Mouse (Mus musculus): Measurements from ENCODE around the gene Fam193b. TPM values are rescaled to one million over a fixed set of nuclear protein-coding genes. Genes with fewer than 3 reads are reported as not detected.
A peak's percentile ranks its signal among the peaks of the same experiment; 100 is the strongest.

The Fam193b gene
- total RNA-seq, 2 experiments from 2014 or later = 65.8 to 67.6 TPM

GRCm38 (mm10) chr13:55510668-55511491 is 60.0 kb downstream of the Fam193b start:
- DNase-seq (ENCODE audit: extremely low spot score in 1 of 2, low spot score in 2 of 2) = peak in 1 of 2 experiments; percentile 86
- intact Hi-C loops (cut with DNase I) = loop anchor here (5.0 kb wide), 1 partner anchor 89 kb away; no protein-coding TSS in a partner anchor

DNA sequence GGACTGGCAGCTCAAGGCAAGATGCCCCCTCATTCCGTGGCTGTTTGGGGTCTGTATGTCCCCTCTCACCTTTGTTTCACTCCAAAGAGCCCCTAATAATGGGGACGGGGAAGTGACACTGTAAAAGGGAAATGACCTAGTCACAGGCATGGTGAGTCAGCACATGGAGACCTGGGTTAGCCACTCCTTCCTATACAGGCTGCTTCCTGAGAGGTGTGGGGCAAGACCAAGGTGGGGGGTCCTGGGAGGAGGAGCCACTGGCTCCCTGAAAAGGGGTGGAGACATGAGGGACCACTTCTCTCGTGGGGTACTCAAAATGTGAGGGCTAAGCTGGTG is 60.6 kb downstream of the Fam193b start:
- intact Hi-C loops (cut with DNase I) = loop anchor here (5.0 kb wide), 1 partner anchor 88 kb away; no protein-coding TSS in a partner anchor
- no peak for DNase-seq (ENCODE audit: extremely low spot score in 1 of 2, low spot score in 2 of 2)

DNA sequence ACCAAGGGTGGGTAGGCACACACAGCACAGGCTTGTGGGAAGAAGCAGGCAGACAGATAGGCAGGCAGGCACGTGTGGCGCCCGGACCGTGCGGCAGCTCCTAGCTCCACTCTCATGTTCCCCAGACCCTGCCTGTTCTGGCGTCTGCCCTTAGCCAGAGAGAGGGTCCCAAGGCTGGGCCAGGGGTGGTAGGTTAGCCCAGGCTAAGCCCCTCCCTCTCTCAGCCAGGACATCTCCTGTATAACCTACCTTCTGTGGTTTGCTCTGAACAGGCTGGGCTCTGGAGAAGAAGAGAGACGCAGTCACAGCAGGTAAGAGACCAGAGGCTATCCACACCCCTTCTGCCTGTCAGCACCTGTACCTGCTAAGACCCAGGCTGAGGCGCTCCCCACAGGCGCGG is 62.4 kb downstream of the Fam193b start:
- intact Hi-C loops (cut with DNase I) = no loop called here
- no peak for DNase-seq (ENCODE audit: extremely low spot score in 1 of 2, low spot score in 2 of 2)

DNA sequence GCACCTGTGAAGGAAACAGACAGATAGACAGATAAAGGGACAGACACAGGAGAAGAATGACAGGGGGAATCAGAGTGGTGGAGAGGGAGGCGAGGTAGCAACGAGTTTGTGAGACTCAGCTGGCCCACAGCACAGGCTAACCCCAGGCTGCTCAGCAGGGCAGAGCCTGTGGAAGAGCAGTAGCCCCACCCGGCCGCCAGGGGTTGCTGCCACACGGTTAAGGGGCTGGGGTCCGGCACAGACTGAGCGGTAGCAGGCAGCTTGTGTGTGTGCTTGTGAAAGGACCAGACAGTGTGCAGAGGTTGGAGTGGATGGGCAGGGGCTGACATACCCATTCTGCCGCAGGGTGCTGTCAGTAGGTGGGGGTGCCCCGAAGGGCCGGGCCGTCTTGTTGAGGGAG is 63.0 kb downstream of the Fam193b start:
- no peak for DNase-seq (ENCODE audit: extremely low spot score in 1 of 2, low spot score in 2 of 2)
- intact Hi-C loops (cut with DNase I) = no loop called here

DNA sequence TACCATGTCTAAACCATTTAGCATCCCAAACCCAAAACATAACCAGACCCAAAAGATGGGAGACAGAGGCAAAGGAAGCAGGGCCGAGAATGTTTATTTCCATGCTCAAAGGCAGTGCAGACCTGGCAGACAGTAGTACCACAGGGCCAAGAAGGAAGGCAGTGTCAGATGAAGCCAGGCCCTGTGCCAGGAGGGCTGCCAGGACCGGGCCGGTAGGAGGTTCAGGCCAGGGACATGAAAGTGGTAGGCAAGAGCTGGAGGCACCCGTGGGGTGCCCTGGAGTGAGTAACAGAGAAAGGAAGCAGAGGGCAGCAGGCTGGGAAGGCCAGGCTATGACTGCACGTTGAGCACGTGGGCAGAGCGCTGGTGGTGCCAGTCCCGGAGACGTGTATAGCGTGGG is 64.2 kb downstream of the Fam193b start:
- no peak for DNase-seq (ENCODE audit: extremely low spot score in 1 of 2, low spot score in 2 of 2)
- intact Hi-C loops (cut with DNase I) = no loop called here

DNA sequence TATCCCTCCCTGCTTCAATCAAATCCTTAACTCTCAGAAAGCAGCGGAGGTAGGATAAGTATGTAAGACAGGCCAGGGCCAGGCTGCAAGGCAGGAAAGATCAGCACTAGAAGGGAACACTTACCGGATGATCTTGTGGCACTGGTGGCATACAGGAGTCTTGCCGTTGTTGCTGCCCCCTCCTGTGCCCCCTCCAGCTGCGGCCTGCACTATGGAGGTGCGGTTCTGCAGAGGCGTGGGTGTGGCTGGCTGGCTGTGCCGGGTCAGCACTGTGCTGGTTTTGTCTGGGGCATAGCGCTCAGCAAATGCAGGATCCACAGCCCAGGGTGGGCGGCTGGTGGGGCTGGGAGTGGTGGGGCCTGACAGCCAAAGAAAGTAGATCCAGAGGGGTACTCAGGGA is 65.1 kb downstream of the Fam193b start:
- DNase-seq (ENCODE audit: extremely low spot score in 1 of 2, low spot score in 2 of 2) = no peak
- intact Hi-C loops (cut with DNase I) = no loop called here

GRCm38 (mm10) chr13:55504390-55504789 is 66.5 kb downstream of the Fam193b start:
- intact Hi-C loops (cut with DNase I) = no loop called here
- DNase-seq (ENCODE audit: extremely low spot score in 1 of 2, low spot score in 2 of 2) = no peak

DNA sequence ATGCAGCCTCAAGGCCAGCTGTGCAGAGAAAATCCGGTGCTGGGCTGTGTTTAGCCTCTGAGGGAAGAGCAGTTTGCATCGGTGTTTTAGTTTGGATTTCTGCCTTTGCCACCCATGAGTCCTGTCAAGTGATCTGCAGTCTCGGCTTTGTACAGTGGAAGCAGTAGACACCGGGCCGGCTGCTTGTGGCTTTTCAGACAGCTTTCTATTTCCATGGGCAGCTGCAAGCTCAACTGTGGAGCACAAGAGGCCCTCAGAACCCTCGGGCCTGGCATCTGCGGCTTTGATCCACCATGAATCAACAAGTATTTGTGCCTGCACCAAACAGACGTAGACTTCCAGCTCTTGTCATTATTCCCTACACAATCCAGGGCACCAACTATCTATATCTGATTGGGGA is 68.5 kb downstream of the Fam193b start:
- intact Hi-C loops (cut with DNase I) = no loop called here

DNA sequence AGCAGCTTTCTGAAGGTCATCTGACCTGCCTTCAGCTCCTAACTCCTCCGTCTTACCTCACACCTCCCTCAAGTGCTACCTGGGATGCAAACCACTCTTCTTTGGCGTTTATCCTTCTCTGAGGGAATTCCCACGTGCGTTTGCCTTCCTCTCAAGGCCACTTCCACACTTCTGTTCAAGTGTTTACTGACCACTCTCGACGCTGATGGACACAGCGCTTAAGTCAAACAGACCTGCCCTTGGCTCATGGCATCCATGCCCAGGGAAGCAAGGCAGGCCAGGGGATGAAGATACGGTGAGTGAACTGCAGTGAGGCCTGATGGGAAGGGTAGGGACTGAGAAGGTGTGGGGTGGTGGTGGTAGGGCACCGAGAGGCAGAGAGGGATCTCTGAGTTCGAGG is 70.3 kb downstream of the Fam193b start:
- DNase-seq (ENCODE audit: extremely low spot score in 1 of 2, low spot score in 2 of 2) = no peak
- intact Hi-C loops (cut with DNase I) = no loop called here

More for the DNA sequence above, 68.5 kb downstream of the Fam193b start:
- no peak for DNase-seq (ENCODE audit: extremely low spot score in 1 of 2, low spot score in 2 of 2)

DNA sequence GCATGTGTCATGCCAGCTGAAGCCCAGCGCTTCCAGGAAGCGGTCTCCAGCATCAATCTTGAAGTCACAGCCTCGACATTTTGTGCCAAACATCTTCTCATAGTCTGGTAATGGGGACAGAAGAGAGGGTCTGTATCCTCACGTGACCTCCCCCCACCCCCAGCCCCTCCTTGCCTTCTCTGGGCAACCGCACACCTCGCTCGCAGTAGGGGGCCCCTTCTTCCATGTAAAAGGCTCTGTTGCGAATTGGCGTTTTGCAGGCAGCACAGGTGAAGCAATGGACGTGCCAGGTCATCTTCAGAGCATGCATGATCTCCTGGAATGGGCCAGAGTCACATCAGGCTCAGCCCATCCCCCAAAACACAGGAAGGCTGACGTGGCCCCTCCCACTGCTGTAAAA is 72.0 kb downstream of the Fam193b start:
- intact Hi-C loops (cut with DNase I) = no loop called here
- no peak for DNase-seq (ENCODE audit: extremely low spot score in 1 of 2, low spot score in 2 of 2)

- intact Hi-C loops (cut with DNase I) = no loop called here
- no peak for DNase-seq (ENCODE audit: extremely low spot score in 1 of 2, low spot score in 2 of 2)
Observed at GRCm38 (mm10) chr13:55496661-55497060, 74.3 kb downstream of the Fam193b start.

DNA sequence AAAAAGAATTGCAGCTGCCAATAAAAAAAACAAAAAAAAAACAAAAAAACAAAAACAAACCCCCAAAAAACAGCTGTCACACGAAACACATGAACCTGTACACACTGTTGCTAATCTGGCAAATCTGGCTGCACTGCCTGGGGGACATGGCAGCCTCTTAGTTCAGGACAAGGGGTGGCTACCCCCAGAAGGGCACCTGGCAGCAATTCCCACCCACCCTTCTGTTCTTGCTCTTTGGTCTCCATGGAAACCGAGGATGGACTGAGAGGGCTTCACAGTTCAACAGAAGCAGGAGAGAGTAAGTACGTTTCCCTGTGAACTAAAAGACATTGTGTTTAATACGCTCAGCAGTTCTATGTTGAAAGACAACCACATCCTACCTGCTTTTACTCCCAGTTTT is 75.2 kb downstream of the Fam193b start:
- intact Hi-C loops (cut with DNase I) = no loop called here
- DNase-seq (ENCODE audit: extremely low spot score in 1 of 2, low spot score in 2 of 2) = no peak

- intact Hi-C loops (cut with DNase I) = no loop called here
- no peak for DNase-seq (ENCODE audit: extremely low spot score in 1 of 2, low spot score in 2 of 2)
Observed at GRCm38 (mm10) chr13:55494883-55495621, 75.9 kb downstream of the Fam193b start.

GRCm38 (mm10) chr13:55494257-55494656 is 76.7 kb downstream of the Fam193b start:
- no peak for DNase-seq (ENCODE audit: extremely low spot score in 1 of 2, low spot score in 2 of 2)
- intact Hi-C loops (cut with DNase I) = no loop called here

Small RNA genes within 50 kb of the gene (microRNA-seq; reads per million reads assigned to microRNA genes)
- 11.8 reads per million, percentile 33 among the genes with 10 or more reads in this experiment for gene Mir6945

Other genes starting within 250 kb of the Fam193b start
- gene Rab24, start 249.2 kb downstream of the Fam193b start, total RNA-seq (2021) = 10 to 100 TPM; 63.2 to 65.7 TPM
- 1 to 10 TPM; 2.2 to 2.4 TPM for gene Mxd3, start 241.3 kb downstream of the Fam193b start, total RNA-seq (2021)
- 10 to 100 TPM; 38.3 to 42.6 TPM for gene Lman2, start 208.3 kb downstream of the Fam193b start, total RNA-seq (2021)
- gene Rgs14, start 201.4 kb downstream of the Fam193b start, total RNA-seq (2021) = 10 to 100 TPM; 19.3 to 20.6 TPM
- gene Slc34a1, start 172.9 kb downstream of the Fam193b start, total RNA-seq (2021) = not detected
- gene Pfn3, start 155.9 kb downstream of the Fam193b start, total RNA-seq (2021) = under 1 TPM; 0.71 to 0.73 TPM
- under 1 TPM; 0.58 to 0.87 TPM for gene F12, start 144.3 kb downstream of the Fam193b start, total RNA-seq (2021)
- 10 to 100 TPM; 70.6 to 73.0 TPM for gene Grk6, start 126.0 kb downstream of the Fam193b start, total RNA-seq (2021)
- gene Prr7, start 106.9 kb downstream of the Fam193b start, total RNA-seq (2021) = 100 to 1,000 TPM in 1 of 2 experiments, 10 to 100 TPM in 1; 91.9 to 103 TPM
- 100 to 1,000 TPM; 350 to 366 TPM for gene Dbn1, start 83.0 kb downstream of the Fam193b start, total RNA-seq (2021)
- 10 to 100 TPM; 60.1 to 61.4 TPM for gene Pdlim7, start 57.4 kb downstream of the Fam193b start, total RNA-seq (2021)
- 1 to 10 TPM; 4.3 to 4.5 TPM for gene Dok3, start 41.8 kb downstream of the Fam193b start, total RNA-seq (2021)
- gene Ddx41, start 34.5 kb downstream of the Fam193b start, total RNA-seq (2021) = 10 to 100 TPM; 42.0 to 43.4 TPM
- gene Tmed9, start 2.6 kb upstream of the Fam193b start, total RNA-seq (2021) = 100 to 1,000 TPM; 118 to 120 TPM
- 10 to 100 TPM; 24.9 to 25.5 TPM for gene B4galt7, start 28.8 kb upstream of the Fam193b start, total RNA-seq (2021)
- gene Caml, start 51.9 kb upstream of the Fam193b start, total RNA-seq (2021) = 10 to 100 TPM; 53.7 to 55.3 TPM
- 10 to 100 TPM; 44.2 to 45.2 TPM for gene Ddx46, start 63.9 kb upstream of the Fam193b start, total RNA-seq (2021)
- 10 to 100 TPM; 90.4 to 92.0 TPM for gene B230219D22Rik, start 122.0 kb upstream of the Fam193b start, total RNA-seq (2021)
- gene Txndc15, start 143.5 kb upstream of the Fam193b start, total RNA-seq (2021) = 10 to 100 TPM; 62.9 to 68.8 TPM
- 10 to 100 TPM; 26.9 to 32.1 TPM for gene Pcbd2, start 156.2 kb upstream of the Fam193b start, total RNA-seq (2021)
- gene Catsper3, start 213.4 kb upstream of the Fam193b start, total RNA-seq (2021) = not detected